8 mouse cellular contexts compared by ENCODE assay signal in the genomic region with DNA sequence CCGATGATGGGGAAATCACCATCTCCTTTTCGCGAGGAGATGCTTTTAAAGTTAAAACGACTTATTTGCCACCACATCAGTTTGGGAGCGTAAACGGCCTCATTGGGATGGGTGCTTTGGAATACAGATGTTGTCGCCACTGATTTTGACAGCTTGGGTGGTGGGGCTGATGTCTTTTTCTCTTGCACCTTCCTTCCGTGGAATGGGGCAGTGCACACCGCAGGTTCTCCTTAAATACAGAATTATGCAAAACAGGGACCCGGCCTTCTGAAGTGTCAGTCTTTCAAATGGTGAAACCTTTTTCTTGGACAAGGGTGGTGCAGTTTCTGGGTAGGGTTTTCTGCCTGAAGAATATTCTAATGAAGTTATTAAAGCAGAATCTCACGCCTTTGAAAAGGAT. TPM values are rescaled to one million over a fixed set of nuclear protein-coding genes. Genes with fewer than 3 reads are reported as not detected.
DNase-seq lines count a peak whose midpoint lies in the region; ATAC-seq and TF ChIP-seq lines count a peak whose summit lies in the region.

No protein-coding gene starts in this region.

- H3K4me1 ChIP-seq in liver, adult 2 months (ENCODE audit: control insufficient read depth, insufficient read depth, low read length) = peaks cover 5% of the 10 kb centered on the region
- H3K4me1 ChIP-seq in embryonic facial prominence, embryonic 10.5 days = peaks cover 17% of the 10 kb centered on the region
- 0 out of 2 replicates have a peak, but pooled peaks cover 8% of the 10 kb centered on the region for H3K4me1 ChIP-seq in intestine, embryonic 15.5 days (replicated peaks)
- peaks cover 13% of the 10 kb centered on the region for H3K4me1 ChIP-seq in neural tube, embryonic 12.5 days

- no peak overlapping the region for H3K27ac ChIP-seq in liver, adult 2 months (replicated peaks; ENCODE audit: insufficient read depth, low read depth, low read length)
- H3K27ac ChIP-seq in embryonic facial prominence, embryonic 10.5 days (replicated peaks) = peak overlapping the region; percentile 88
- H3K27ac ChIP-seq in intestine, embryonic 15.5 days = peak overlapping the region; percentile 79; the same call in 1 of the 2 replicates
- no peak overlapping the region for H3K27ac ChIP-seq in neural tube, embryonic 12.5 days

- no peaks in the 10 kb centered on the region for H3K27me3 ChIP-seq in liver, adult 2 months (ENCODE audit: control insufficient read depth, insufficient read depth, low read length)
- H3K27me3 ChIP-seq in embryonic facial prominence, embryonic 10.5 days (replicated peaks; ENCODE audit: low read depth, poor library complexity, severe bottlenecking) = no peaks in the 10 kb centered on the region
- H3K27me3 ChIP-seq in intestine, embryonic 15.5 days (replicated peaks) = no peaks in the 10 kb centered on the region
- H3K27me3 ChIP-seq in neural tube, embryonic 12.5 days (replicated peaks) = no peaks in the 10 kb centered on the region

- peaks cover 13% of the 10 kb centered on the region; the same call in 1 of the 2 replicates for H3K79me2 ChIP-seq in liver, adult 2 months (ENCODE audit: control insufficient read depth, insufficient read depth, low read length)

- no peak for DNase-seq in liver, adult 2 months (ENCODE audit: extremely low read depth, low read depth, low spot score)
- DNase-seq in liver (no peak), adipocyte (ENCODE audit: low spot score) (no peak)
- no peak for DNase-seq in embryonic facial prominence, embryonic 10.5 days (ENCODE audit: low spot score)
- no peak for DNase-seq in urinary bladder, postnatal 36 days (ENCODE audit: low spot score in 2 of 2)

- no peak for TF ChIP-seq POLR2A in liver, adult 2 months (IDR thresholded peaks at IDR 0.05; ENCODE audit: extremely low read depth, insufficient read depth, low read length)

- H3K4me2 ChIP-seq in intestine, embryonic 15.5 days (replicated peaks) = peak overlapping the region; percentile 81
- H3K4me2 ChIP-seq in neural tube, embryonic 12.5 days (replicated peaks) = peak overlapping the region; percentile 72

- no peaks in the 10 kb centered on the region for H3K36me3 ChIP-seq in liver, adult 2 months (ENCODE audit: control insufficient read depth, insufficient read depth, low read length)
- H3K36me3 ChIP-seq in embryonic facial prominence, embryonic 10.5 days (replicated peaks) = no peaks in the 10 kb centered on the region; the same call in 1 of the 2 replicates
- H3K36me3 ChIP-seq in intestine, embryonic 15.5 days = no peaks in the 10 kb centered on the region
- no peaks in the 10 kb centered on the region for H3K36me3 ChIP-seq in neural tube, embryonic 12.5 days

- H3K9me3 ChIP-seq in embryonic facial prominence, embryonic 10.5 days = no peaks in the 10 kb centered on the region
- H3K9me3 ChIP-seq in intestine, embryonic 15.5 days = no peaks in the 10 kb centered on the region
- H3K9me3 ChIP-seq in neural tube, embryonic 12.5 days = no peaks in the 10 kb centered on the region

- 9% methylated on average over 11 of the region's 11 CpGs for WGBS in liver, adult 2 months
- WGBS in embryonic facial prominence, embryonic 10.5 days = 9% methylated on average over 11 of the region's 11 CpGs
- 8% methylated on average over 11 of the region's 11 CpGs for WGBS in intestine, embryonic 15.5 days
- WGBS in neural tube, embryonic 12.5 days = 7% methylated on average over 11 of the region's 11 CpGs

- no peak for TF ChIP-seq CTCF in liver, adult 2 months (IDR thresholded peaks at IDR 0.05; ENCODE audit: low read depth, low read length)

- peak overlapping the region; percentile 79 for H3K4me3 ChIP-seq in liver, adult 2 months (ENCODE audit: insufficient read depth, low read depth, low read length)
- H3K4me3 ChIP-seq in embryonic facial prominence, embryonic 10.5 days = peak overlapping the region; percentile 77
- H3K4me3 ChIP-seq in intestine, embryonic 15.5 days (replicated peaks) = peak overlapping the region; percentile 68
- H3K4me3 ChIP-seq in neural tube, embryonic 12.5 days = peak overlapping the region; percentile 65

- ATAC-seq in intestine, embryonic 15.5 days = no peak
- no peak for ATAC-seq in neural tube, embryonic 12.5 days (ENCODE audit: low FRiP score, low read depth)
- no peak for ATAC-seq in frontal cortex, adult (ENCODE audit: low TSS enrichment)

- H3K9ac ChIP-seq in liver, adult 2 months (ENCODE audit: low read depth, low read length) = peak overlapping the region; percentile 55
- H3K9ac ChIP-seq in intestine, embryonic 15.5 days = peak overlapping the region; percentile 77
- peak overlapping the region; percentile 79 for H3K9ac ChIP-seq in neural tube, embryonic 12.5 days

RNA-seq across cellular contexts. Expression of a gene that starts 0.7 kb away (rescaled TPM):
- total RNA-seq in liver, adult 2 months (2014; rRNA removed) = 17.9 and 21.7 TPM in 2 replicates
- 13.7 and 14.2 TPM in 2 replicates for polyA plus RNA-seq in liver, adult 2 months (2012; rRNA removed)
- polyA plus RNA-seq in embryonic facial prominence, embryonic 10.5 days (2016; fragmentation: Nextera tagmentation; extraction: Ambion mirVana) = 17.9 and 19.7 TPM in 2 replicates
- 21.4 and 22.4 TPM in 2 replicates for polyA plus RNA-seq in intestine, embryonic 15.5 days (2015; fragmentation: Nextera tagmentation; extraction: Ambion mirVana)
- 32.4 and 33.3 TPM in 2 replicates for polyA plus RNA-seq in neural tube, embryonic 12.5 days (2016; fragmentation: Nextera tagmentation; extraction: Ambion mirVana)

Comparison
In these comparisons a context has a peak if more than half of its experiments do, and no peak if none do; other contexts are left out.
1. H3K27ac ChIP-seq: peak in embryonic facial prominence, embryonic 10.5 days (single experiment) and intestine, embryonic 15.5 days (single experiment); none in liver, adult 2 months (single experiment) and neural tube, embryonic 12.5 days (single experiment).
2. Peak in every context shown above with its lines, with median percentiles within 50 percentile points of each other: H3K4me3 ChIP-seq and H3K9ac ChIP-seq.